Mouse (Mus musculus) hindbrain, embryonic 11.5 days (tissue): ENCODE data around the gene Scamp3. TPM values are rescaled to one million over a fixed set of nuclear protein-coding genes. Genes with fewer than 3 reads are reported as not detected.
A peak's percentile ranks its signal among the peaks of the same experiment; 100 is the strongest.

Experiments used
- ATAC-seq: fragments of 200-750 bp; cut with Nextera tagmentation; 2 replicates; pipeline ENCODE4 v1.8.0; 2017; ENCODE audit warnings: mild to moderate bottlenecking, moderate TSS enrichment, moderate library complexity; ENCODE audit not compliant: low FRiP score
- DNase-seq: peaks from one replicate; pipeline ENCODE4 v3.0.0-alpha.2; 2015; ENCODE audit warnings: low spot score
- H3K27ac ChIP-seq: fragments of 300-500 bp; sonication (generic); 2 replicates; pipeline ENCODE4 v1.5.1; 2014; ENCODE audit warnings: mild to moderate bottlenecking, low read depth, low read length
- H3K27me3 ChIP-seq: fragments of 300-500 bp; sonication (generic); 2 replicates; pipeline ENCODE4 v1.6.1; 2014; ENCODE audit warnings: mild to moderate bottlenecking, low read length, moderate library complexity, mixed read lengths; ENCODE audit not compliant: control insufficient read depth, insufficient read depth
- H3K36me3 ChIP-seq: fragments of 300-500 bp; sonication (generic); 2 replicates; pipeline ENCODE4 v1.6.1; 2014; ENCODE audit warnings: mild to moderate bottlenecking, low read length, moderate library complexity, mixed read lengths; ENCODE audit not compliant: control insufficient read depth, insufficient read depth
- H3K4me1 ChIP-seq: fragments of 300-500 bp; sonication (generic); replicated peaks from 2 replicates; pipeline ENCODE4 v1.6.1; 2014; ENCODE audit warnings: low read length, mixed read lengths; ENCODE audit not compliant: control insufficient read depth, insufficient read depth
- H3K4me2 ChIP-seq: fragments of 300-500 bp; sonication (generic); replicated peaks from 2 replicates; pipeline ENCODE4 v1.6.1; 2014; ENCODE audit warnings: mild to moderate bottlenecking, low read depth, low read length
- H3K4me3 ChIP-seq: fragments of 300-500 bp; sonication (generic); 2 replicates; pipeline ENCODE4 v1.5.1; 2014; ENCODE audit warnings: low read depth, low read length
- H3K9ac ChIP-seq: fragments of 300-500 bp; sonication (generic); 2 replicates; pipeline ENCODE4 v1.6.1; 2014; ENCODE audit warnings: low read depth, low read length
- H3K9me3 ChIP-seq: fragments of 300-500 bp; sonication (generic); 2 replicates; pipeline ENCODE4 v1.6.1; 2016; ENCODE audit warnings: low read length; ENCODE audit not compliant: control insufficient read depth
- WGBS: fragments of 180-500 bp; shearing (Covaris S2); extraction: QIAGEN DNeasy Blood & Tissue Kit; methylation state at CpG from one replicate; pipeline ENCODE4 v1.1.7; 2014; 5-methylcytosine and 5-hydroxymethylcytosine counted together
- polyA plus RNA-seq: library from polyadenylated mRNA; unstranded; fragments of >200 nt; fragmentation: Nextera tagmentation; extraction: Ambion mirVana; gene quantifications from 2 replicates; pipeline ENCODE4 v1.2.1, GENCODE M21; 2014

The Scamp3 gene
- polyA plus RNA-seq, 1 experiment from 2014 or later: 90.4 TPM

DNA sequence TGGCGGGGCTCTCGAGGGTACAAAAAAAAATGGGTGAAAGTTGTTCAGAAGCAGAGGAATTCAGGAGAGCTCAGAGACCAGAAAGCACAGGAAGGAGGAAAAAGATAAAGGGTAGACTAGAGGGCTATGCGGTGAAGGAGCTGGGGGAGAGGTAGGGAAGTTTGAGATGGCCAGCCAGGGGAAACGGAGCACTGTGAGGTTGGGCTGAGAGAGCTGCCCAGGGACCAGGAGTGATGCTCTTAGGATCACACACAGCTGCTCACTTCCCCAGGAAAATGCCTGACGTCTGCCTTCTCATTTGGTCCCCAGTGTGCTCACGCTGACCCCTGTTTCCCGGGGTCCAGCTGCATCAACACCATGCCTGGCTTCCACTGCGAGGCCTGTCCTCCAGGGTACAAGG, 42.3 kb downstream of the Scamp3 start:
- H3K9me3 ChIP-seq: no peaks in the 10 kb centered on the region
- peaks cover 13% of the 10 kb centered on the region for H3K4me1 ChIP-seq
- no peak overlapping the region for H3K4me2 ChIP-seq
- no peak overlapping the region for H3K4me3 ChIP-seq
- ATAC-seq: no peak
- WGBS: 37% methylated on average over 8 of the region's 8 CpGs
- peaks cover 4% of the 10 kb centered on the region; the same call in 1 of the 2 replicates for H3K36me3 ChIP-seq
- no peaks in the 10 kb centered on the region for H3K27me3 ChIP-seq
- no peak for DNase-seq
- H3K9ac ChIP-seq: no peak overlapping the region
- H3K27ac ChIP-seq: 0 out of 2 replicates have a peak overlapping the region, but pooled peaks have one; percentile 1

DNA sequence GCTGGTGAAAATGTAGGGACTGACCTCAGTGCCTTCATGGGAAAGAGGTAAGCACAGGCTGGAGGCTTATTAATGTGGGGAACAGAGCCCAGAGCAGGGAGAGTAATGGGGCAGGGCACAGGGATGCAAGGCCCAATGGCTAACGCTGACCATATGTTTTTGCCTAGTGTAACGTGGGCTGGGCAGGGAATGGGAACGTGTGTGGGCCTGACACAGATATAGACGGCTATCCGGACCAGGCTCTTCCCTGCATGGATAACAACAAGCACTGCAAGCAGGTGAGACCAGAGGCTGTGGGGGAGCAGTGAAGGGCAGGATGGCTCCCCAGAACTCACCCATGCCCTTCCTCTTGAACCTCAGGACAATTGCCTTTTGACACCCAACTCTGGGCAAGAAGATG, 43.9 kb downstream of the Scamp3 start:
- Histone ChIP-seq H3K9ac (no peak overlapping the region), H3K4me3 (no peak overlapping the region), H3K27ac (no peak overlapping the region), H3K4me1 (peaks cover 15% of the 10 kb centered on the region), H3K4me2 (no peak overlapping the region), H3K9me3 (no peaks in the 10 kb centered on the region), H3K27me3 (0 out of 2 replicates have a peak, but pooled peaks cover 2% of the 10 kb centered on the region), H3K36me3 (peaks cover 4% of the 10 kb centered on the region; the same call in 1 of the 2 replicates)
- 69% methylated on average over 5 of the region's 5 CpGs for WGBS
- ATAC-seq (no peak), DNase-seq (no peak)

DNA sequence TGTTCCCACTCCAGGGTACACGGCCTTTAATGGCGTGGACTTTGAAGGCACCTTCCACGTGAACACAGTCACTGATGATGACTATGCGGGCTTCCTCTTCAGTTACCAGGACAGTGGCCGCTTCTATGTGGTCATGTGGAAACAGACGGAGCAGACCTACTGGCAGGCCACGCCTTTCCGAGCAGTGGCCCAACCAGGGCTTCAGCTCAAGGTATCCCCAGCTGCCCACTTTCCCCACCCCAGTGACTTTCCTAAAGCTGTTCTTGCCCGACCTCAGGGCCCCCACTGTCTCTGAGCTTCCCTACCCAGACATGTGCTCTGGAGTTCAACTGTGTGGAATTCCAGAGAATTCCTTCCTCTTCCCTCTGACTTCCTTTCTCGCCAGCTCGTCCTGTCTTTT, 47.5 kb downstream of the Scamp3 start:
- ATAC-seq (no peak), DNase-seq (peak; percentile 34)
- H3K27ac ChIP-seq: peak overlapping the region; percentile 84
- peak overlapping the region; percentile 84 for H3K4me3 ChIP-seq
- H3K9ac ChIP-seq: peak overlapping the region; percentile 83
- H3K4me2 ChIP-seq: peak overlapping the region; percentile 84
- H3K9me3 ChIP-seq: no peaks in the 10 kb centered on the region
- 0 out of 2 replicates have a peak, but pooled peaks cover 2% of the 10 kb centered on the region for H3K27me3 ChIP-seq
- WGBS: 46% methylated on average over 11 of the region's 11 CpGs
- H3K36me3 ChIP-seq: peaks cover 4% of the 10 kb centered on the region; the same call in 1 of the 2 replicates
- H3K4me1 ChIP-seq: peaks cover 18% of the 10 kb centered on the region

DNA sequence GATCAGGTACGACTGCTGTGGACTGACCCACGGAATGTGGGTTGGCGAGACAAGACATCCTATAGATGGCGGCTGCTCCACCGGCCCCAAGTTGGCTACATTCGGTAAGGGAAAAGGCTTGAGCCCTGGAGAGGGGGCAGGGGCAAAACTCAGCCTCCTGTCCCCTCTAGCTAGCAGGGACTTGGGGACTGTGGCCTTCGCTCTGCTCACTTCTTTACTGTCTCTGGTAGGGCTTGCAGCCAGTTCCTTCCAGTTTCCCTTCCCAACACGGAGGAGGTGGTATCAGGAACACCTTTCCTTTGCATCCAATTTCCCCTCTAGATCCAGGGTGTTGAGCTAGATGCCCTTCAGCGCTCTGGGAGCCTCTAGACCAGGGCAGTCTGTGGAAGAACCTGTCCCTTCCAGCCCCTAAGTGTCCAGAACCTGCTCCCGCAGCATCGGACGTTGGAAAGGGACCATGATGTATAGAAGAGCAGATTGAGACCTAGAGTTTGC, 48.1 kb downstream of the Scamp3 start:
- no peak for ATAC-seq
- no peaks in the 10 kb centered on the region for H3K9me3 ChIP-seq
- peak overlapping the region; percentile 83 for H3K9ac ChIP-seq
- H3K4me1 ChIP-seq: peaks cover 18% of the 10 kb centered on the region
- H3K27ac ChIP-seq: peak overlapping the region; percentile 84
- H3K36me3 ChIP-seq: peaks cover 4% of the 10 kb centered on the region; the same call in 1 of the 2 replicates
- DNase-seq: no peak
- H3K4me2 ChIP-seq: peak overlapping the region; percentile 84
- peak overlapping the region; percentile 84 for H3K4me3 ChIP-seq
- 0 out of 2 replicates have a peak, but pooled peaks cover 2% of the 10 kb centered on the region for H3K27me3 ChIP-seq
- WGBS: 18% methylated on average over 12 of the region's 12 CpGs

DNA sequence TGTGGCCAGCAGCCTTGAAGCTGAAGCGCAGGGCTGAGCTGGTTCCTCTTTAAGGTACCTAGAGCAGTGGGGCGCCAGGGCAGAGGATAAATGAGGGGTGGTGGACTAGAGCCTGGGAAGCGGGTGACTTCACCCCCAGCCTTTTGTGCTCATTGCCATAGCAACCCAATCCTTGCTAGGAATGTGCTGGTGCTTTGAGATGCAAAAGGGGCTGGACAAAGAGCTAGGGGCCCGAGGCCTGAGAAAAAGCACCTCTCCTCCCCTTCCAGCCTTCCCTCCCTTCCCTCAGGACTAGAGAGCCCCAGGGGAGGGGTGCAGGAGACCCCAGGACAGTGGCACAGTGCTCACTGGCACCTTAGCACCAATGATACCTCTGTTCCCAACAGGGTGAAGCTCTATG, 48.6 kb downstream of the Scamp3 start:
- ATAC-seq: peak; percentile 77
- Histone ChIP-seq H3K36me3 (peaks cover 4% of the 10 kb centered on the region; the same call in 1 of the 2 replicates), H3K4me1 (peaks cover 18% of the 10 kb centered on the region), H3K9me3 (no peaks in the 10 kb centered on the region), H3K4me2 (peak overlapping the region; percentile 84), H3K27me3 (0 out of 2 replicates have a peak, but pooled peaks cover 2% of the 10 kb centered on the region), H3K9ac (peak overlapping the region; percentile 83), H3K27ac (peak overlapping the region; percentile 84), H3K4me3 (peak overlapping the region; percentile 84)
- WGBS: 27% methylated on average over 4 of the region's 4 CpGs
- peak; percentile 91 for DNase-seq

DNA sequence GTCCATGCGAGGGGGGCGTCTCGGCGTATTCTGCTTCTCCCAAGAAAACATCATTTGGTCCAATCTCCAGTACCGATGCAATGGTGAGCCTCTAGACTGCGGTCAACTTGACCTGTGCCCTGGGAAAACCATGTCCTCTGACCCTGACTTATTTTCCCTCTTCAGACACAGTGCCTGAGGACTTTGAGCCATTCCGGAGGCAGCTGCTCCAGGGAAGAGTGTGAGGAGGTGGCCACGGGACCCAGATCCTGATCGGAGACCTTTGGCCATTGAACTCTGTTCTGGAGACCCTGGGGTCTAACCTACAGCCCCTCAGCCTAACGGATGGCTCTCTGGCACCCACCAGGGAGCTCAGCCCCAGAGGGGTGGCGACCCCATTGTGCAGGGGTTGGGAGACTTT, 49.1 kb downstream of the Scamp3 start:
- H3K4me2 ChIP-seq: peak overlapping the region; percentile 84
- H3K36me3 ChIP-seq: peaks cover 4% of the 10 kb centered on the region; the same call in 1 of the 2 replicates
- H3K27ac ChIP-seq: peak overlapping the region; percentile 84
- no peaks in the 10 kb centered on the region for H3K9me3 ChIP-seq
- 0 out of 2 replicates have a peak, but pooled peaks cover 2% of the 10 kb centered on the region for H3K27me3 ChIP-seq
- no peak; the same call in 1 of the 2 replicates for ATAC-seq
- H3K4me1 ChIP-seq: peaks cover 18% of the 10 kb centered on the region
- WGBS: 9% methylated on average over 11 of the region's 11 CpGs
- DNase-seq: no peak
- peak overlapping the region; percentile 83 for H3K9ac ChIP-seq
- H3K4me3 ChIP-seq: peak overlapping the region; percentile 84

DNA sequence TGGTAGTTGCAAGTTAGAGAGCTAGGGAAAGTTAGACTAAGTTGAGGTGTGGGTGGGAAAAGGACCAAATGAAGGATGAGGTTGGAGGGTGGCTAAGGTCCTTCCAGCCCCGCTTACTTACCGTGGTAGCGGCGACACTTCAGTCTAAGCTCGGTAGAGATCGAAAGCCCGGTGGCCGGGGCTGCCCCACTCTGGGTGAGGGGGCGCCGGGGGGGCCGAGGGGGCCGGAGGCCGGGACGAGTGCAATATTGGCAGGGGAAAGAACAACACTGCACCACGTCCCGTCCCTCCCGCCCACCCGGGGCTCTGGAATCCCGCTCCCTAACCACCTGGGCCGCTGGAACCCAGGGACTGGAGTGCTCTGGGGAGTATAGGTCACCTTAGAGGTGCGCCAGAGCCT, 49.6 kb downstream of the Scamp3 start, which contains the start of gene Mtx1:
Mtx1 (minus strand) TSS at position 189 of the 400 bp plus-strand sequence.
- Histone ChIP-seq H3K4me2 (peak within 1 kb of the TSS; percentile 84), H3K27ac (peak within 1 kb of the TSS; percentile 84), H3K9ac (peak within 1 kb of the TSS; percentile 83), H3K4me3 (peak within 1 kb of the TSS; percentile 84), H3K4me1 (peaks cover 18% of the 10 kb centered on the region), H3K9me3 (no peaks in the 10 kb centered on the region), H3K27me3 (0 out of 2 replicates have a peak, but pooled peaks cover 2% of the 10 kb centered on the region), H3K36me3 (peaks cover 4% of the 10 kb centered on the region; the same call in 1 of the 2 replicates)
- ATAC-seq (no peak; the same call in 1 of the 2 replicates), DNase-seq (no peak)
- WGBS: 2% methylated on average over 21 of the region's 21 CpGs

DNA sequence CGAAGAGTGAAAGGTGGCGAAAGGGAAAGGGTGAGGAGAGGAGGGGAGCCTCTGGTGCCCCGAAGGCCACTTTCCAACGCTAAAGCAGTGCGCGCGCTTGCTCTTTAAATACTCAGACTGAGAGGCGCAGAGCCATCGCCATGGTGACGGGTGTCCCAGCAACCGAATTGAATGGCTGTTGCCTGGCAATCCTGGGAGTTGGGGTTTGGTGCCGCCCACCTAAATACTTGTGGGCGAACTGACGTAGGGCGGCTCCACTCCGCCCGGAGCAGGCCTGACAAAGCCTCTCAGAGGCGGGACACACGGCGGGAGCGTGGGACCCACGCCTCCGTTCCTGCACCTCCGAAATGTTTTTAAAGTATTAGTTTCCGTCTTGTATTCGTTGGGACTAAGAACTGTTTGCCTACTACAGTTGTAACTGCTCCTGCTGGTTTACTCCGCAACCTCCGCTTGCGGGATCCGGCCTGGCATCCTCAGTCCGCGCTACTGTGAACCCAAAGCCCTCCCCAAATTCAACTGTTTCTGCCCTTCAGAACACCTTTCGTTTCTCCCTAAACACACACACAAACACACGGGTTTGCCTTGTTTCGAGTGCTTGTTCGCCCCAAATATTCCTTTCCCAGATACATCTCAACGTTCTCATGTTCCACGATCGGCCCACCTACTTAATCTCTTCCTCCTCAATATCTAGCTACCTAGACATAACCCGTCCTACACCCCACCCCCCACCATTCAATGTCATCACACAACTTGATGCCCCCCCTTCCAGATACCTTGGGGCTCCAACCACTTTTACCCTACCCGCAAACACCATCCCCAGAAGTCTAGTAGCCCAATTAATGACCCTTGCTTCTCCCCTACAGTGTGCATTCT, 50.3 kb downstream of the Scamp3 start:
- peak overlapping the region; percentile 84 for H3K4me3 ChIP-seq
- H3K27me3 ChIP-seq: 0 out of 2 replicates have a peak, but pooled peaks cover 2% of the 10 kb centered on the region
- DNase-seq (peak; percentile 99), ATAC-seq (peak; percentile 76)
- peak overlapping the region; percentile 84 for H3K27ac ChIP-seq
- peak overlapping the region; percentile 84 for H3K4me2 ChIP-seq
- H3K9me3 ChIP-seq: no peaks in the 10 kb centered on the region
- 2% methylated on average over 41 of the region's 41 CpGs for WGBS
- H3K36me3 ChIP-seq: peaks cover 4% of the 10 kb centered on the region; the same call in 1 of the 2 replicates
- peaks cover 18% of the 10 kb centered on the region for H3K4me1 ChIP-seq
- peak overlapping the region; percentile 83 for H3K9ac ChIP-seq
